Mouse (Mus musculus) G1E (cell line): ENCODE data around the gene Atad1.

Experiments used
- CTCF ChIP-seq: IDR thresholded peaks from 2 replicates; pipeline ENCODE4 v1.5.1; 2012; ENCODE audit warnings: low read depth, low read length, inconsistent platforms, mixed read lengths
- GATA1 ChIP-seq: IDR thresholded peaks from 2 replicates; pipeline ENCODE4 v1.6.1; 2012; ENCODE audit warnings: borderline replicate concordance, low read length, inconsistent platforms, mixed read lengths
- GATA2 ChIP-seq: IDR thresholded peaks from 2 replicates; pipeline ENCODE4 v1.6.1; 2012; ENCODE audit warnings: low read depth, low read length, inconsistent platforms, borderline replicate concordance
- TAL1 ChIP-seq: conservative IDR thresholded peaks from 2 replicates; pipeline ENCODE4 v1.6.1; 2012; ENCODE audit warnings: low read depth, low read length, inconsistent platforms, mixed read lengths

GRCm38 (mm10) chr19:32729785-32730184, 9.8 kb downstream of the Atad1 start:
- TF ChIP-seq CTCF (no peak), GATA1 (no peak), TAL1 (no peak), GATA2 (no peak)
